ENCODE assay signal across 9 mouse cellular contexts in the genomic region with DNA sequence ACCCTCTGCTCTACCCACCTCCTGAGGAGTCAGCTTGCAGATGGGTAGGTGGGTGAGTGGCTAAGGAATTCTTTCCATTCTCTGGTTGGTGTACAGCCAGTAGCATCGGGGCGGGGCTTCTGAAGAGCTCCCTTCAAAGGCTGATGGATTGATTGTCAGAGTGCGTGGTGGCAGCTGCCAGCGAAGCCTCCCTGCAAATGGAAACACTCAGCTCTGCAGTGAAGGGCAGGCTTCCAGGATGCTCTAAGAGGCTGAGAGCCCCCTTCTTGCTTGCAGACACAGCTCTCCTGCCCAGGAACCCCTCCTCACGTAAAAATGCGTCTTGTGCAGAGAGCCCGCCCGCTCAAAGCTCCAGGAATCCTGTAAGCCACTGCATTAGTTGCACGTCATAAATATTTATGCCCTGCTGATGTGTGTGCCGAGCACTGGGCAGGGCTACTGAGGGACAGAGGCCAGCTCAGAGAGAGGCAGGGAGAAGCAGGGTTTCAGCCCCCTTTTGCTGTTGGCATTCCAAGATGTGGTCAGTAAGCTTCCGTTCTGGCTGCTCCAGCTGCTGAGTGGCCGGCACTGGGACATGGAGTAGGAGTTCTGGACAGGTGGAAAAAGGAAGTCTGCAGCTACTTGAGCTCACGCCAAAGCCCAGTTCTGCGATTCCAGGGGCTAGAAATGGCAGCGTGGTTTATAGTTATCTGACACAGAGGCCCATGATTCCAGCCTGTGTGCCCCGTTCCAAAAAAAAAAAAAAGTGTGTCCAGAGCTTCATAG. TPM values are rescaled to one million over a fixed set of nuclear protein-coding genes. Genes with fewer than 3 reads are reported as not detected.
DNase-seq lines count a peak whose midpoint lies in the region; ATAC-seq lines count a peak whose summit lies in the region.
"Had no signal": no experiment of that assay in that cellular context is flagged by ENCODE, and none has a peak within 500 bp of the region (broad histone marks: within the 10 kb centered on the region; RNA-seq: fewer than 3 reads in every experiment).

No protein-coding gene starts in this region.

- no peaks in the 10 kb centered on the region for H3K9me3 ChIP-seq in embryonic facial prominence, embryonic 14.5 days (ENCODE audit: control insufficient read depth, low read length)
- no peaks in the 10 kb centered on the region for H3K9me3 ChIP-seq in neural tube, embryonic 14.5 days (ENCODE audit: control insufficient read depth, low read length)

- no peak overlapping the region for H3K9ac ChIP-seq in embryonic facial prominence, embryonic 14.5 days (ENCODE audit: low read depth, low read length)
- peak overlapping the region; percentile 29; the same call in 1 of the 2 replicates for H3K9ac ChIP-seq in neural tube, embryonic 14.5 days (replicated peaks; ENCODE audit: low read depth, low read length)

- no peak overlapping the region for H3K4me3 ChIP-seq in embryonic facial prominence, embryonic 14.5 days (ENCODE audit: low read depth, low read length)
- no peak overlapping the region for H3K4me3 ChIP-seq in neural tube, embryonic 14.5 days (ENCODE audit: low read depth, low read length)

- ATAC-seq in embryonic facial prominence, embryonic 14.5 days (ENCODE audit: low read depth), result peak; percentile 37; the same call in 1 of the 2 replicates
- ATAC-seq in neural tube, embryonic 14.5 days (ENCODE audit: low read depth), result peak; percentile 72
- ATAC-seq: Patski had no signal

- peak; percentile 31 for DNase-seq in layer of hippocampus, adult 11-12 months (ENCODE audit: low spot score)
- DNase-seq in layer of hippocampus, postnatal 36 days, result no peak
- peak; percentile 38 for DNase-seq in embryonic facial prominence, embryonic 14.5 days (ENCODE audit: low spot score)
- DNase-seq in layer of hippocampus, adult 9-11 months, result peak; percentile 51
- no peak for DNase-seq in thymus, postnatal 10 days (ENCODE audit: low spot score in 2 of 2)
- no peak for DNase-seq in MN1 (ENCODE audit: low spot score)
- DNase-seq in lung, postnatal 14 days, result no peak

- no peaks in the 10 kb centered on the region for H3K36me3 ChIP-seq in embryonic facial prominence, embryonic 14.5 days (ENCODE audit: control insufficient read depth, insufficient read depth, low read length)
- no peaks in the 10 kb centered on the region for H3K36me3 ChIP-seq in neural tube, embryonic 14.5 days (ENCODE audit: control insufficient read depth, insufficient read depth, low read length)

- WGBS in embryonic facial prominence, embryonic 14.5 days, result 36% methylated on average over 16 of the region's 16 CpGs
- WGBS in neural tube, embryonic 14.5 days, result 31% methylated on average over 16 of the region's 16 CpGs

- no peak overlapping the region for H3K27ac ChIP-seq in embryonic facial prominence, embryonic 14.5 days (replicated peaks; ENCODE audit: low read depth, low read length)
- peak overlapping the region; percentile 62; the same call in 1 of the 2 replicates for H3K27ac ChIP-seq in neural tube, embryonic 14.5 days (ENCODE audit: low read depth, low read length)

- no peak overlapping the region for H3K4me2 ChIP-seq in embryonic facial prominence, embryonic 14.5 days (ENCODE audit: low read depth, low read length)
- H3K4me2 ChIP-seq in neural tube, embryonic 14.5 days (ENCODE audit: low read depth, low read length), result peak overlapping the region; percentile 25

- no peaks in the 10 kb centered on the region for H3K4me1 ChIP-seq in embryonic facial prominence, embryonic 14.5 days (ENCODE audit: control insufficient read depth, insufficient read depth, low read length)
- peaks cover 16% of the 10 kb centered on the region for H3K4me1 ChIP-seq in neural tube, embryonic 14.5 days (ENCODE audit: control insufficient read depth, insufficient read depth, low read length)

- H3K27me3 ChIP-seq in embryonic facial prominence, embryonic 14.5 days (replicated peaks; ENCODE audit: control insufficient read depth, insufficient read depth, low read length), result no peaks in the 10 kb centered on the region
- H3K27me3 ChIP-seq in neural tube, embryonic 14.5 days (ENCODE audit: control insufficient read depth, insufficient read depth, low read length), result no peaks in the 10 kb centered on the region

RNA-seq across cellular contexts. Expression of a gene that starts 24.5 kb away (rescaled TPM):
- 100 to 1,000 TPM; 174 to 193 TPM for total RNA-seq in layer of hippocampus, postnatal 36 days (2021)
- 2.4 and 2.8 TPM in 2 replicates for polyA plus RNA-seq in embryonic facial prominence, embryonic 14.5 days (2014; fragmentation: Nextera tagmentation; extraction: Ambion mirVana)
- 40.1 and 44.8 TPM in 2 replicates for polyA plus RNA-seq in neural tube, embryonic 14.5 days (2014; fragmentation: Nextera tagmentation; extraction: Ambion mirVana)
- polyA plus RNA-seq: Patski had no signal

Comparison
In these comparisons a context has a peak if more than half of its experiments do, and no peak if none do; other contexts are left out.
1. DNase-seq: peak in layer of hippocampus, adult 11-12 months (single experiment), embryonic facial prominence, embryonic 14.5 days (single experiment) and layer of hippocampus, adult 9-11 months (single experiment); none in layer of hippocampus, postnatal 36 days (0 of 2), thymus, postnatal 10 days (0 of 2), MN1 (single experiment) and lung, postnatal 14 days (single experiment).
2. RNA of a gene that starts 24.5 kb away (polyA plus RNA-seq): 40.1 to 44.8 TPM in neural tube, embryonic 14.5 days; 2.4 to 2.8 TPM in embryonic facial prominence, embryonic 14.5 days; every median in the first group is over 10 times any median in the second.